Mouse (Mus musculus) megakaryocyte, embryonic 14.5 days (primary cell): Measurements from ENCODE around the gene Dgcr8.

Experiments
- FLI1 ChIP-seq: IDR thresholded peaks from 2 replicates; pipeline ENCODE4 v1.6.1; 2012; ENCODE audit warnings: low read length, inconsistent platforms, mixed read lengths
- GATA1 ChIP-seq: IDR thresholded peaks from 3 replicates; pipeline ENCODE4 v1.6.1; 2012; ENCODE audit warnings: mixed read lengths, low read length, inconsistent platforms, borderline replicate concordance

DNA sequence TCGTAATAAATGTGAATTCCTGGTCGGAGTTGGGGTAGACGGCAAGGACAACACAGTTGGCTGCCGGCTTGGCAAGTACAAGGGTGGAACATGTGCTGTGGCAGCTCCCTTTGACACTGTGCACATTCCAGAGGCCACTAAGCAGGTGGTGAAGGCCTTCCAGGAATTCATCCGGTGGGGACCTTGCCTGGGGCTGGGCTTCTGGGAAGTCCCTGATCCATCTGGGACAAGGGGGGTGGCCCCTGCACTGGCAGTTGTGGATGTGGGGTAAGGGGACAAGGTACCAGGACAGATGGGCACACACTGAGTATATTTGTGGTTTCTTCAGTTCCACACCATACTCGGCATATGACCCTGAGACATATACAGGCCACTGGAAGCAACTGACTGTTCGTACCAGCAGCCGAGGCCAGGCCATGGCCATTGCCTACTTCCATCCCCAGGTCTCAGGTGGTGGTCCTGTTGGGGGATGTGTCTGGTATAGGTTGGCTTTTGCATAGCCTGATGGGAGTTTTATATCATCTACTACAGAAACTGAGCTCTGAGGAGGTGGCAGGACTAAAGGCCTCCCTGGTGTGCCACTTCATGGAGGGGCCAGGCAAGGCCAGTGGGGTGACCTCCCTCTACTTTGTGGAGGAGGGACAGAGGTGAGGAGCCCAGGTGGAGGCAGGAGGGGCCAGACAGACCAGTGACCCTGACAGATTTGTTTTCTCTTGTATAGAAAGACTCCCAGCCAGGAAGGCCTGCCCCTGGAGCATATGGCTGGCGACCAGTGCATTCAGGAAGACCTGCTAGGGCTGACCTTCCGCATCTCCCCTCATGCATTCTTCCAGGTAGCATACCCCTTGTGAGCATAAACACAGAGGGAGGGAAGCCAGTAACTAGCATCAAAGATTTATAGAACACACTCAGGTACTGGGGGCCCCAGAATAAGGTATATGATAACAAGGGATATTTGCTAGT, 37.9 kb downstream of the Dgcr8 start:
- TF ChIP-seq FLI1 (no peak), GATA1 (no peak)
